Mouse (Mus musculus): ENCODE results near the gene Ankrd13c. TPM values are rescaled to one million over a fixed set of nuclear protein-coding genes. Genes with fewer than 3 reads are reported as not detected.

Gene Ankrd13c
- polyA plus RNA-seq, 1 experiment from 2014 or later, result 16.9 TPM

- Histone ChIP-seq H3K4me1 (peaks cover 23% of the 10 kb centered on the region), H3K4me3 (peak within 1 kb of the TSS; percentile 96), H3K27ac (peak within 1 kb of the TSS; percentile 89), H3K9ac (peak within 1 kb of the TSS; percentile 89), H3K9me3 (no peaks in the 10 kb centered on the region), H3K36me3 (no peaks in the 10 kb centered on the region), H3K27me3 (no peaks in the 10 kb centered on the region), H3K4me2 (peak within 1 kb of the TSS; percentile 56)
- ATAC-seq (ENCODE audit: insufficient number of reproducible peaks, low FRiP score, low TSS enrichment, low read depth), result peak; percentile 94
- WGBS, result under 1% methylated on average over 55 of the region's 55 CpGs
Observed at GRCm38 (mm10) chr3:158036329-158036988, 89.4 kb downstream of the Ankrd13c start, which contains the start of the genes Srsf11 and Lrrc40. TSS of gene Srsf11 (minus strand) at chr3:158036639. TSS of gene Lrrc40 (plus strand) at chr3:158036662.

DNA sequence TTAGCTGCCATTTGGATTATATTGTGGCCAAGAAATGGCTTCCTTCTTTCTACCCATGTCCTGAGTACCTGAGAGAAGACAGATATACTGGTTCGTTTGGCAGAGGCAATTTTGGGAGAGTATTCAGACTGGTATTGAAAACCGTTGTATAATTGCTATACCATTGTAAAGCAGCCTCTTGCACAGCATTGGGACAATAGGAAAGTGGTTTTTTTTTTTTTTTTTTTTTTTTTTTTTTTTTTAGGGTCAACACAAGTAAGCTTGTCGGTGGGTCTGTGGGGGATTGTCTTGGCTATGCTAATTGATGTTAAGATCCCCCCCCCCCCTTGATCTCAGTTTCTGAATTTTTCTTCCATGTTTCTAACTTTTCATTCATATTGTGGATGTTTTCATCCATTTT, 91.1 kb downstream of the Ankrd13c start:
- Histone ChIP-seq H3K27ac (no peak overlapping the region), H3K4me3 (no peak overlapping the region), H3K4me2 (no peak overlapping the region), H3K27me3 (no peaks in the 10 kb centered on the region), H3K9ac (no peak overlapping the region), H3K9me3 (no peaks in the 10 kb centered on the region), H3K36me3 (no peaks in the 10 kb centered on the region), H3K4me1 (peaks cover 14% of the 10 kb centered on the region)
- 82% methylated on average over 3 of the region's 3 CpGs for WGBS
- no peak for ATAC-seq (ENCODE audit: insufficient number of reproducible peaks, low FRiP score, low TSS enrichment, low read depth)

GRCm38 (mm10) chr3:158040755-158041154, 93.7 kb downstream of the Ankrd13c start:
- WGBS, result 82% methylated on average over 2 of the region's 2 CpGs
- H3K4me3 ChIP-seq, result no peak overlapping the region
- peaks cover 6% of the 10 kb centered on the region; the same call in 1 of the 2 replicates for H3K4me1 ChIP-seq
- no peaks in the 10 kb centered on the region for H3K9me3 ChIP-seq
- ATAC-seq (ENCODE audit: insufficient number of reproducible peaks, low FRiP score, low TSS enrichment, low read depth), result no peak
- H3K27ac ChIP-seq, result no peak overlapping the region
- H3K4me2 ChIP-seq, result no peak overlapping the region
- no peak overlapping the region for H3K9ac ChIP-seq
- no peaks in the 10 kb centered on the region for H3K36me3 ChIP-seq
- H3K27me3 ChIP-seq, result no peaks in the 10 kb centered on the region

- WGBS, result 80% methylated on average over 2 of the region's 2 CpGs
- H3K27me3 ChIP-seq, result no peaks in the 10 kb centered on the region
- no peak overlapping the region for H3K4me2 ChIP-seq
- H3K4me3 ChIP-seq, result no peak overlapping the region
- no peaks in the 10 kb centered on the region for H3K9me3 ChIP-seq
- ATAC-seq (ENCODE audit: insufficient number of reproducible peaks, low FRiP score, low TSS enrichment, low read depth), result no peak
- H3K4me1 ChIP-seq, result no peaks in the 10 kb centered on the region
- no peak overlapping the region for H3K27ac ChIP-seq
- H3K36me3 ChIP-seq, result peaks cover 22% of the 10 kb centered on the region
- H3K9ac ChIP-seq, result no peak overlapping the region
Observed at GRCm38 (mm10) chr3:158049508-158049907, 102.5 kb downstream of the Ankrd13c start.

Other genes starting within 250 kb of the Ankrd13c start
- 13.5 and 13.9 TPM in 2 replicates for gene Cth, start 22.2 kb upstream of the Ankrd13c start, polyA plus RNA-seq (2015; fragmentation: Nextera tagmentation; extraction: Ambion mirVana)
- 228 and 247 TPM in 2 replicates for gene Srsf11, start 89.4 kb downstream of the Ankrd13c start, polyA plus RNA-seq (2015; fragmentation: Nextera tagmentation; extraction: Ambion mirVana)
- 44.2 and 45.3 TPM in 2 replicates for gene Lrrc40, start 89.4 kb downstream of the Ankrd13c start, polyA plus RNA-seq (2015; fragmentation: Nextera tagmentation; extraction: Ambion mirVana)

Measured in limb, embryonic 15.5 days (tissue).